Mouse (Mus musculus) stomach, postnatal 0 days (tissue): ENCODE results near the gene Tapt1.

ENCODE experiments used
- CTCF ChIP-seq: IDR thresholded peaks from 2 replicates; pipeline ENCODE4 v1.5.1; 2016; ENCODE audit warnings: antibody characterized with exemption, low read depth, mild to moderate bottlenecking, moderate library complexity
- EP300 ChIP-seq: optimal IDR thresholded peaks from 2 replicates; pipeline ENCODE3; 2016; ENCODE audit warnings: antibody characterized with exemption

GRCm38 (mm10) chr5:44234606-44235005 lies 8.2 kb upstream of the Tapt1 start:
- TF ChIP-seq CTCF: no peak
- TF ChIP-seq EP300: no peak
